Mouse (Mus musculus) gastrocnemius, postnatal 36 days (tissue): ENCODE measurements around the gene Rnps1. TPM values are rescaled to one million over a fixed set of nuclear protein-coding genes. Genes with fewer than 3 reads are reported as not detected.
"Not testable (repeated sequence)": the region's sequence is repeated elsewhere in the genome, so short reads cannot be mapped to it uniquely, and the experiment has no call there.

ENCODE experiments used
- DNase-seq, 2 experiments: peaks; one replicate each; pipeline ENCODE4 v3.0.0; 2022
- intact Hi-C: fragments of 180-260 bp; cut with DNase I; formaldehyde crosslinking; loops from one replicate; pipeline ENCODE4 v1.15.1; 2025
- total RNA-seq, 2 experiments: library from RNA; stranded (reverse); gene quantifications; 2 replicates each; pipeline ENCODE4 v1.2.3; 2021

The Rnps1 gene
- total RNA-seq, 2 experiments from 2014 or later: 41.7 to 48.3 TPM

DNA sequence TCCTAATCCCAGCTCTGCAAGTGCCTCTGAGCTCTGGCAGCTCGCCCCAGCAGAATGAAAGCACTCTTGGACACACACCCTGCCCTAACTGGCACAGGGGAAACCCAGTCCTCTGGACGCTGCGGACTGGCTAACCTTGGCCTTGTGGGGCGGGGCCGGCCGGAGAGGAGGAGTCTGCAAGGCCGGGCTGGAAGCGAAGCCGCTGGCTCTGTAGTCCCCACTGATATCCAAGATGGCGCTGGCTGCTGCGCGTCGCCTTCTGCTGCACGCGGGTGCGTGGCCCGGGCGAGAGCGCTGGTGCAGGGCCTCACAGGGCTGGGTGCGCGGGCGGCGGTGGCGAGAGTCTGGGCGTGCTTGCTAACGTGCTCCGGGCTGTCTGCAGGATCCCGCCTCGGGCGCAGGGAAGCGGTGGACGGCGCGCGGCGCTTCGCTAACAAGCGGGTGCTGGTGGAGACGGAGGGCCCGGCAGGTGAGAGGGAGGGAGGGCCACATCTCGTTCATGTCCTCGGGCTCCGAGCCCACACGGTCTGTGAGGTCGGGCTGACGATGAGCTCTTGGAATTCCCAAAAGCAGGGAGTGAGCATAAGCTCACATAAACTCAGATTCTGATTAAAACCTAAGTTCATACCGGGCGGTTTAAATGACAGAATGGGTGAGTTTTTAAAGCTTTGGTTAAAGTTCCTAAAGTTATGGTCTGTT, 12.3 kb downstream of the Rnps1 start, which contains the start of gene Eci1:
TSS of gene Eci1 (plus strand) at position 171 of the 699 bp plus-strand sequence.
- intact Hi-C loops: no loop called here

DNA sequence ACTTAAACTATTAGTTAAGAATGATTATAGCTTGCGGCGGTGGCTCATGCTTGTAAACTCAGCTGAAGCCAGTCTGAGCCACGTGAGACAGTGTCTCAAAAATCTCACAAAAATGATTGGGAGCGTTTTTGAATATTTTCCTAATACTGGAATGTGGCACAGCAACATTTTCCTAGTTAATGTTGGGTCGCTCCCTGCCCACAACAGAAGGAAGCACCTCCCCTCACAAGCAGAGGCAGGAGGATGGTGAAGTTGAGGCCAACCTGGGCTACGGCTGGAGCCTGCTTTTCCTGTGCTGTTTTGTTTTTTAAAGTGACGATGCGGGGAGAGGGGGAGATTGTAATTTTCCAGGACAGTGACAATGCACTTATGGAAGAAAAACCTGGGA, 12.8 kb downstream of the Rnps1 start:
- DNase-seq: no peak
- intact Hi-C loops: no loop called here

More for the DNA sequence above, 12.3 kb downstream of the Rnps1 start, which contains the start of gene Eci1:
- peak; percentile 91 to 97 for DNase-seq

DNA sequence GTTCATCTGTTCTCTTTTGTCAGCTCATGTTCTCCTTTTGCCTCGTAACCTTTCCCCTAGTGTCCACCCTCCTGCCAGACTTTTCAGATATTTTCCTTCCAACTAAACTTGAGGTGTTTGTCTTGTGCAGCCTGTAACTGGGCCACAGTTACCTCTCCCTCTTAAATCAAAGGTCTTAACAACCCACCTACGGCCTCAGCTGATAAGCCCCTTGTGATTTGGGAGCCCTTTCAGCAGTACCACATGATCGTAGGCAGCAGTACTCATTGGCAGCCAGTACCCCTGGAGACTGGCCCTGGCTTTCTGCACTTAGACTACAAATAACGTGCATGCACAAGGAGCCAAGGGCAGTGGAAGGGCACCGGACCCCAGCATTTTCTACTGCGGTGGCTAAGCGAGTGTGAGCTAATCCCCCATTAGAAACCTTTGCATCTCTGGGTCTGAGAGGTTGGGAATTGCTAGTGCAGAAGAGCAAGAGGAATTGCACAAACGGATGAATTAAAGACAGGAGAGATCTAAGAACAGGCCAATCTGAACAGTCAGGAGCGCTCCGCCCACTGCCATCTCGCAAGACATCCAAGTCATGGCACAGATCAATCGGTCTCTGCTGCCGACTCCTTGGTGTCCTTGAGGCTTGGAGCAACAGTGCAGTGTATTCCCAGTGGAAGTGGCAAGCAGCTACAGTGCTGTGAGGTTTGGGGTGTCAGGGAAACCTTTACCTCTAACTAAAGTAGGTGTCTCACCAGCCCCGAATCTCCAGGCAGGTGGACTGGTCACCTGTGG, 15.0 kb downstream of the Rnps1 start:
- no peak for DNase-seq
- intact Hi-C loops: no loop called here

DNA sequence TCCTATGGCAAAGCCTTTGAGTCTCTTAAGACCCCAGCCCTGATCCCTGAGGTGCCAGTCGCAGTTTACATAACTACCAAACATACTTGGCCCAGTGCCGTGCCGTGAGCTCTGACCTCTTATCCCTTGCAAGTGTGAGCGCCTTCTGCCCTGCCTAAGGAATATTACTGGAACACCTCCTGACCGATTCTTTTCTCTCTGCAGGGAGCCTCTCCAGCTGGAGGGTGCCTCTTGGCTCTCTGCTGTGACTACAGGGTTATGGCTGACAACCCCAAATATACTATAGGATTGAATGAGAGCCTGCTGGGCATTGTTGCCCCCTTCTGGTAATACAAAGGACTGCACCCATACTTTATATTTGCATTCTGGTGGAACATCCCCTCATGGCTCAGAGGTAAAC, 22.7 kb downstream of the Rnps1 start:
- intact Hi-C loops: no loop called here

DNA sequence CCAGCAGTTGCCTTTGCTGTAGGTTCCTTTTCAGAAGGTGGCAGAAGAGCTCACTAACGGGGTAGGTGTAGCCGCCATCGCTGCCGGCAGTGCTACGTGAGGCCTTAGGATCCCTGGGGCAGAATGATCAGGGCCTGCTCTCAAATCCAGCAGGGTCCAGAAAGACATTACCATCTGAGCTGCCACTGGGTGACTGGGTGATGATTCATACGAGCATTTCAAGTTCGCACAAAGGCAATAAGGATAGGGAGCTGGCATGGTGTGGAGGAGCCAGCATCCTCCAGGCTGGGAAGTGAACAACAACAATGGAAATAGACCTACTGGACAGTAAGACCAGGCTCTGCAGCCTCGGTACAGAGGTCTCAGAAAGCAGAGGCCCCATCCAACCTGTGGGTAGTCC, 26.0 kb downstream of the Rnps1 start:
- DNase-seq: no peak
- intact Hi-C loops: no loop called here

More for the DNA sequence above, 22.7 kb downstream of the Rnps1 start:
- no peak for DNase-seq

DNA sequence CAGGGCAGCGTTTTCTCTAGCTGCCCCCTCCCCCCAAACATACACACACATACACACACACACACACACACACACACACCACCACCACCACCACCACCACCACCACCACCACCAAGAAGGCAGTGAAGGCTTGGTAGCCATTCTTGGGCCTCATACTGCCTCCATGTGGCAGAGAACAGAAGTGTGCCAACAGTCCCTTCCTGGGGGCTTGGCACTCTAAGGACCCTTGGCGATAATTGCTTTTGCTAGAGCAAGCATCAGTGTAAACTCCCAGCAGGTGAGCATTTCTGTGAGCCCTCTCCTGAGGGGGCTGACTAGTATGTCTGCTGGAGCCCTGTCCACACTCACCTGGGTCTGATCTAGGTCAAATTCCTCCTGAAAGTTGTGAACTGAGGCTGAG, 26.8 kb downstream of the Rnps1 start:
- intact Hi-C loops: no loop called here
- no peak for DNase-seq

DNA sequence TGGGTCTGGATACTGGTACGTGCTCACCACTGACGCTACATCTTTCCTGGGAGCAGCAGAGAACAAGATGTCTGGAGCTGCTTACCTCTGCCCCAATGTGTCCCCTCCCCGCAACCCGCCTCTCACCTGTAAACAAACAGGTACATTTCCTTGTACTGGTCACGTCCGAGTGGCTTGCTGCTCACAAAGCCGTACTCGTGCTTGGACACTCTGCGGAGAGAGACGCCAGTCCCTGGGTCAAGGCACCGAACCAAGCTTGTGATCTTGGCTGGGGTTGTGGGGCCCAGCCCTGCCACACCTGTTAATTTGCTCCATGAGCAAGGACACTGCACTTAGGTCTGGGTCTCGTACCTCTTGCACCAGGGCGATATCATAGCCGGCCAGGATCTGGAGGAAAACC, 27.7 kb downstream of the Rnps1 start:
- intact Hi-C loops: no loop called here
- no peak for DNase-seq

DNA sequence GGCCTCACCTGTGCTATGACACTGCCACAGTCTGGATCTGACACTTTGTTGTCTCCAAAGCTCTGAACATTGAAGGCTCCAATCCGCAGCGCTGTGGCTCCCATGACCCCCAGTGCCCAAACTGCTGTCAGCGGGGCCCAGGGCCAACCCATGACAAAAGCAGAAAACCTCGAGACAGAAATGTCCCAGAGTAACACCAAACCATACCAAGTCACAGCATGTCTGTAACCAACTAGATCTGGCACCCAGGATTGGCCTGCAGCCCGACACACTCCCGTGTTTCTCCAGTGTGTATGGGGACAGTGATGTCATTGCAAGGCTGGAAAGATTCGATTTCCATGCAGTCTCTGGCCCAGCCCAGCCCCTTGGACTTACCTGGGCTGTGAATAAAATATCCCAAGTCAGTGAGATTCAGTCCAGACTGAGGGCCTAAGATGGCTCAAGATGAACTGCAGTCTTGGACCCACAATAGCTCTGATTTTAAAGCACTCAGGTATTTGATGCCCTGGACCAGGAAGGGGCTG, 28.3 kb downstream of the Rnps1 start, which contains the start of gene Dnase1l2:
TSS of gene Dnase1l2 (minus strand) at position 474 of the 524 bp plus-strand sequence.
- intact Hi-C loops: no loop called here
- DNase-seq: no peak

DNA sequence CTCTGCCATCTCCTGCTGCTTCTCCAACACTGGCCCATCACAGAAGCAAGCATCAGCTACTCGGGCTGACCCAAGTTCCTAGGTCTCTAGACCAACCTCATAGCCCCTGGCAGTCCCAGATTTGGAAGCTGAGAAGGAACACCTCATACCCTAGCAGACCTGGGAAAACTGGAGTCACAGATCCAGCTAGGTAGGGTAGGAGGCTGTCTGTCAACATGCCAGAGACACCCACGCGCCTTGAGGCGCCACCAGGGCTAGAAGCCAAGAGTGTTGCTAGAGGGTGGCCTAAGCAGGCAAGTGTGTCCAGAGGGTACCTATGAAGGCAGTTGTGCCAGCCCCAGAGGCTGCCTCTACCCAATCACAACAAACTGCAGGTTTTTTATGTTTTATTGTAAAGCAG, 29.0 kb downstream of the Rnps1 start:
- DNase-seq: no peak
- intact Hi-C loops: no loop called here

DNA sequence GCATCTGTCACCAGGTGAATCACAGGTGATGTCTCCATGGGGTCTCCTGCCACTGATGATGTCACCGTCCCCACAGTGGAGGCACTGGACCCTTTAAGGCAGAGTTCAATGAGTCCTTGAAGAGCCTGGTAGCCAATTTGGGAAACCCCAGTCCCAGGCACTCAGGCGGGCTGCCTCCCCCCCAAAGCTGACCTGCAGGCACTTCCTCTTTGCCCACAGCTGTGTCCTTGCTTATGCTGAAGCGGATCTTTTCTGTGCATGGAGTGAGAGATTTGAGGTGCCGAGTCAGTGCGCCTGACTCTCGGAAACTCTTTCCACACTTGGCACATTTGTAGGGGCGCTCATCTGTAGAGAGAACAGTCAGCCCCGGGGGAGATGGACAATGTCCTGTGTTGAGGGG, 32.2 kb downstream of the Rnps1 start:
- intact Hi-C loops: no loop called here
- no peak for DNase-seq

DNA sequence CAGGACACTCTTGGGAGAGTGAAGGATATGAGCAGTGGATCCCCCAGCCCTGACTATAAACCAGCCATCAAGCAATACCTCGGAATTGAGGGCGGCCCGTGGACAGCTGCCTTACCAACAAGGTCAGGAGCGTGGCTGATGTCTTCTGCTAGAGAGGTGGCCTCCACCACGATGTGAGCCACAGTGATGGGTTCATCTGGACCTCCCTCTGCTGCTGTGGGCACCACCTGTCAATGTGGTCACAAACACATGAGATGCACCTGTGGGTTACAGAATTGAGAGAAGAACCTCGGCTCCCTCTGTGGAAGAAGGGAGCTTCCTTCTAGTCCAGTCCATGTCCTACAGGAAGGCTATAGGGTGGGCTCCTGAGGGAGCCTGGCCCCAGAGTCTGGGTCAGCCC, 35.1 kb downstream of the Rnps1 start:
- DNase-seq: no peak
- intact Hi-C loops: no loop called here

DNA sequence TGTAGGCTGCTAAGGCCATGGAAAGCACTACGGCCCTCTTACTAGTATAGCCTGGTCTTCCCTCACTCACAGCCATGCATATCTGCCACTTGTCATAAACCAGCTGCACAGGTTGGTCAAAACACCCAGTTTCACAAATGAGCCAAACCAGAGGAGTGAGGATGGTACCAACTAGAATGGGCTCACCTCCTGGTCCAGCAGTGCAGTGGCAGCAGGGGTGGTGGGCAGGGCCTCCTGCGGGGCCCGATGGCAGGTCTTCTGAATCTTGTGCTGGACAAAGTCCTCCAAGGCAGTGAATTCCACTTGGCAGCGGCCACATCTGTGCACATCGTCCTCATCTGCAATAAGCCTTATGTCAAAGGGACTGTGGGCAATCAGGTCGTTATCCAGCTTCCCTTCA, 36.9 kb downstream of the Rnps1 start:
- no peak for DNase-seq
- intact Hi-C loops: no loop called here

DNA sequence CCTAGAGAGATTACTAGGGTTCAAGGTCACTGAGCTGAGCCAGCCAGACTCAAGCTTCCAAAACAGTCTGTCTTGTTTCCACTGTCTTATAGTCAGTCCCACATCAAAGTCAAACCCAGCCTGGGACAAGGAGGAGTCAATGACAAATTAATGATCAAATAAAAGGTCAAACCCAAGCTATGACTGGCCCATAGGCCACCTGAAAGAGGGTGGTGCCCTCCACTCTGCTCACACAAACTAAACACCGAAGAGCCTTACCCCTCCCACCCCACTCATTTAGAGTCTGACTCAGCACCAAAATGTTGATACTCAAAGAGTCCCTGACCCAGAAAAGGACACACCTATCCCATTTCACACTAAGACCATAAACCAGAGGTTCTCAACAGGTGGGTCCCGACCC, 39.0 kb downstream of the Rnps1 start:
- intact Hi-C loops: no loop called here

DNA sequence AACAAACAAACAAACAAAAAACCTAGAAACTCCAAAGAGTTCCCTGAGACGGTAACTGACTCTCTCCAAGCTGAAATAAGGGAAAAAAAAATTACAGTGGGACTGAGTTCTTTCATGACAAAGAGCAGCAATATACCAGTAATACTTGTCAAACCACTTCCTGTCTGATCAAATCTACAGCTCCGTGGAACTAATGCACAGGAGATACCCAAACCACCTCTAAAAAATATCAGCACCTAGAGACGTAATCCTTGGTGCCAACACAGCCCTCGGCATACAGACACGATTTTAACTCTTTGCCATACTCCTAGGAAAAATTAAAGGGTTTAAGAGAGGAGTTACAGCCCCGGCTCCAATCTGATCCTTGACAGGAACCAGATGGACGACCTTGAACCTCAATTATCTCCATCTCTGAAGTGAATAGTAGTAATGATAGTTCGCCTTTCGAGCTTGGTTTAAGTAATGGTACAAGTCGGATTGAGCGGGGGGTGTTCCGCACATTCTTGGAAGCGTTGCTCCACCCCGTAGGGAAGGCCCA, 39.9 kb downstream of the Rnps1 start:
- no peak for DNase-seq
- intact Hi-C loops: no loop called here

More for the DNA sequence above, 39.0 kb downstream of the Rnps1 start:
- no peak for DNase-seq

DNA sequence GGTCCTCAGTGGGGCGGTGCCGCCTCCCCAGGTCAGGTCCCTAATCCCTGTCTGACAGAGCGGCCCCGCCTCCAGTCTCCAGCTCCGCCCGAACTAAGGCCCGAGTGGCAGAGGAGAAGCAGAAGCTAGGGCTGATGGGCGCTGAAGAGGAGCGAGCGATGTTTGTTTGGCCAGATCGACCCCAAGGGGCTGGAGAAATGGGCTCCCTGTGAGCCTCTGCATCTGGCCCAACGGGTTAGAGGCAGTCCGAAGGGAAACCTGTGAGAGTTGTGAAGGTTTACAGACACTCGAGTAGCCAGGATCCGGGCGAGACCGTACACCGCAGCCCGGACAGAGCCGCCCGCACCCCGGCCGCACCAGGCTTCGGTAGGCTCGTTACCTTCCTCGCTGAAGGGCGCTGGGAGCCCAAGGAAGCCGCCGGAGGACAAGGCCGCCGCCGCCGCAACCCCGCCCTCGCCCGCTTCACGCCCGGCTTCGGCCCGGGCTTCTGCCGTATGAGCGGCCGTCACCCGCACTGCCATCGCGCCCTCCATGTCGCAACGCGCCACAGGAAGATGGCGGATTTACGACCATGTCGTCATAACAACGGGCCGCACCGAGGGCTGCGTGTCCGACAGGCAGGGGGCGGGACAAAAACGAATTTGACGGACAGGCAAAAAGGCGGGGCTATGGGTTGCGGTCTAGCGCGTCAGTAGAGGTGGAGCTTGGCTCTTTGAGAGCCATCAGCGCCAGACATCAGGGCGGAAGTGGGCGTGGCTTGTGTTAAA, 40.6 kb downstream of the Rnps1 start:
- intact Hi-C loops: no loop called here
- peak; percentile 97 to 99 for DNase-seq

DNA sequence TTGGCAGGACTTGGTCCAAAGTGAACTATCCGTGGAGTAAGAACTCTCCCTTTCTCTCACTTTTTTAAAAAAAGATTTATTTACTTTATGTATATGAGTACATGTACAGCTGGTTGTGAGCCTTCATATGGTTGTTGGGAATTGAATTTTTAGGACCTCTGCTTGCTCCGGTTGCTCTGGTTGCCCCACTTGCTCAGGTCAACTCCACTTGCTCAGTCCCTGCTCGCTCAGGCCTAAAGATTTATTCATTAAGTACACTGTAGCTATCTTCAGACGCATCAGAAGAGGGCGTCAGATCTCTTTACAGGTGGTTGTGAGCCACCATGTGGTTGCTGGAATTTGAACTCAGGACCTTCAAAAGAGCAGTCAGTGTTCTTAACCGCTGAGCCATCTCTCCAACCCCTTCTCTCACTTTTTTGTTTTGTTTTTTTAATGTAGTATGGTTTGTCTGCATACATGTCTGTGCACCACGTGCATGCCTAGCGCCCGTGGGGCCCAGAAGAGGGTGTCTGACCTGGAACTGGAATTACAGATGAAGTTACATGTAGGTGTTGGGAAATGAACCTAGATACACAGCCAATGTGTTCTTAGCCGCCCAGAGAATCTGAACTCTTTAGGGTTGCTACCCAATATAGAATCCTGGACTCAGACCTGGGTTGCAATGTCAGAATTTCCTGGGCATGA, 41.3 kb downstream of the Rnps1 start:
- DNase-seq, intact Hi-C loops: not testable (repeated sequence)

DNA sequence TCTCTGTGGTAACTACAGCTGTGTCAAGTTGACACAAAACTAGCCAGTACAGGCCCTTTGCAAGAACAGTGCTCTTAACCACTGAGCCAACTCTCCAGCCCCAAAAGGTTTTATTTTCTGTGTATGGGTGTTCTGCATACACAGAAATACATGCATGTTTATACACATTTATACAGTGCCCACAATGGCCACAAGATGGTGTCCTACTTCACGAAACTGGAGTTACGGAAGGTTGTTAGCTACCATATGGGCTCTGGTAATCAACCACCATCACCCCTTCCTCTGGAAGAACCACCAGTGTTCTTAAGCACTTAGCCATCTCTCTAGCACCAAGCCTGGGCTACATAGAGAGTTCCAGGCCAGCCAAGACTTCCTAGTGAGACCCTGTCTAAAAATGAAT, 47.2 kb downstream of the Rnps1 start:
- no peak for DNase-seq
- intact Hi-C loops: no loop called here

DNA sequence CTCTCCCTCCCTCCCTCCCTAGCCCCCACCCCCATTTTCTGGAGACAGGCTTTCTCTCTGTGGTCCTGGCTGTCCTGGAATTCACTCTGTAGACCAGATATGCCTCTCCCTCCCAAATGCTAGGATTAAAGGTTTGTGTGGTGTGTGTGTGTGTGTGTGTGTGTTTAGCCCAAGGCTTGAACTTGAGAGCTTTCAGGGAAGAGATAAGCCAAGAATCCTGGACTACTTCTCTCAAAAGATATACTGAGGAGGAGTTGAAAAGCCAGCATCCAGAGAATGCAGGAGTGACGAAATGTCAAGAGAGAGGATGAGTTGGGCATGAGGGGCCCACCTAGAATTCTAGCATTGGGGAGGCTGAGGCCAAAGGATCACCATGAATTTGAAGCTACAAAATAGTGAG, 48.6 kb downstream of the Rnps1 start:
- intact Hi-C loops: no loop called here
- DNase-seq: no peak

DNA sequence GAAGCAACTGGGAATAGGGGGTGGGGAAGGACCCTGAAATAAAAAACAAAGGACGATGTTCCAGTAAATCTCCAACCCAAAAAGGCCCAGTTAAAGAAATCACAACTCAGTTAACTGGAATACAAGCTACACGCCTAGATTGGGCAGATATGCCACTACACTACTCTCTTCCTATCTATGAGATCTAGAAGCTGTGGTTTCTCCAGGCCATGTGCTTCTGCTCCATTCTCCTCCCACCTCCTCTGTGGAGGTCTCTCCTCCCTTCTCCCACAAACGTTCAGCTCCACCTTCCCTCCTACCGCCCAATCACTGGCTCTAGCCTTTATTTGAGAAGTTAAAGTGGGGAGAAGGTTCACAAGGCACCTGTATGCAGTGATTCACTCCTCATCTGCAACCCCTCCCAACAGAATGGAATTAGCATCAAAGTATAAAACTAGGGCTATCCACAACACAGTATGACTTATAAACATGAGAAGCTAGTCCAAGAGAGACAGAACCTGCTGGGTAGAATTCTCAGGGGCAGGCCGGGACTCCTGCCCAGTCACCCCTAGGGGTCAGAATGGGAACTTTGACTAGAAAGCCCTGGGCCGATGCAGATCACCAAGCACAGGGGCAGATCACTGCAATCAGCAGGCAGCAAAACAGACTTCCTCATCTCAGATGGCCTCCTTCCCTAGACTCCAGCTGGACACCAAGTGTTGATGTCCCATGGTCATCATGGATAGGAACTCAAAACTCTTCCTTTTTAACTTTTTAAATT, 49.2 kb downstream of the Rnps1 start:
- DNase-seq: no peak
- intact Hi-C loops: no loop called here
